Mouse (Mus musculus) embryonic facial prominence, embryonic 14.5 days (tissue): ENCODE data around the gene Prkn. TPM values are rescaled to one million over a fixed set of nuclear protein-coding genes. Genes with fewer than 3 reads are reported as not detected.

Source experiments
- ATAC-seq: fragments of 200-750 bp; cut with Nextera tagmentation; 2 replicates; pipeline ENCODE4 v1.8.0; 2017; ENCODE audit warnings: low read depth, moderate number of reproducible peaks, moderate TSS enrichment
- DNase-seq: peaks from one replicate; pipeline ENCODE4 v3.0.0-alpha.2; 2015; ENCODE audit warnings: low spot score
- H3K27ac ChIP-seq: fragments of 300-500 bp; sonication (generic); replicated peaks from 2 replicates; pipeline ENCODE4 v1.5.1; 2014; ENCODE audit warnings: low read depth, mild to moderate bottlenecking, low read length, moderate library complexity
- H3K27me3 ChIP-seq: fragments of 300-500 bp; sonication (generic); replicated peaks from 2 replicates; pipeline ENCODE4 v1.6.1; 2014; ENCODE audit warnings: low read length; ENCODE audit not compliant: control insufficient read depth, insufficient read depth
- H3K36me3 ChIP-seq: fragments of 300-500 bp; sonication (generic); 2 replicates; pipeline ENCODE4 v1.6.1; 2014; ENCODE audit warnings: low read length, mixed read lengths; ENCODE audit not compliant: control insufficient read depth, insufficient read depth
- H3K4me1 ChIP-seq: fragments of 300-500 bp; sonication (generic); 2 replicates; pipeline ENCODE4 v1.6.1; 2014; ENCODE audit warnings: antibody characterized with exemption, low read length; ENCODE audit not compliant: control insufficient read depth, insufficient read depth
- H3K4me2 ChIP-seq: fragments of 300-500 bp; sonication (generic); 2 replicates; pipeline ENCODE4 v1.6.1; 2014; ENCODE audit warnings: low read depth, mild to moderate bottlenecking, low read length, moderate library complexity, mixed read lengths
- H3K4me3 ChIP-seq: fragments of 300-500 bp; sonication (generic); 2 replicates; pipeline ENCODE4 v1.5.1; 2014; ENCODE audit warnings: low read depth, mild to moderate bottlenecking, low read length
- H3K9ac ChIP-seq: fragments of 300-500 bp; sonication (generic); 2 replicates; pipeline ENCODE4 v1.6.1; 2014; ENCODE audit warnings: low read depth, mild to moderate bottlenecking, low read length, moderate library complexity, mixed read lengths
- H3K9me3 ChIP-seq: fragments of 300-500 bp; sonication (generic); 2 replicates; pipeline ENCODE4 v1.6.1; 2016; ENCODE audit warnings: low read length; ENCODE audit not compliant: control insufficient read depth
- WGBS: fragments of 180-500 bp; shearing (Covaris S2); extraction: QIAGEN DNeasy Blood & Tissue Kit; methylation state at CpG from one replicate; pipeline ENCODE4 v1.1.7; 2014; 5-methylcytosine and 5-hydroxymethylcytosine counted together
- polyA plus RNA-seq: library from polyadenylated mRNA; unstranded; fragments of >200 nt; fragmentation: Nextera tagmentation; extraction: Ambion mirVana; gene quantifications from 2 replicates; pipeline ENCODE4 v1.2.1, GENCODE M21; 2014

Gene Prkn
- polyA plus RNA-seq, 1 experiment from 2014 or later: 2.9 TPM

GRCm38 (mm10) chr17:12029362-12029761, 1189.2 kb downstream of the Prkn start:
- WGBS: 71% methylated on average over 5 of the region's 5 CpGs
- no peak overlapping the region for H3K9ac ChIP-seq

GRCm38 (mm10) chr17:12029921-12030461, 1189.8 kb downstream of the Prkn start:
- Histone ChIP-seq H3K9ac (no peak overlapping the region), H3K4me2 (peak overlapping the region; percentile 10; the same call in 1 of the 2 replicates), H3K27me3 (0 out of 2 replicates have a peak, but pooled peaks cover 4% of the 10 kb centered on the region), H3K4me1 (peaks cover 15% of the 10 kb centered on the region), H3K9me3 (no peaks in the 10 kb centered on the region), H3K4me3 (no peak overlapping the region), H3K36me3 (no peaks in the 10 kb centered on the region), H3K27ac (no peak overlapping the region)
- 12% methylated on average over 14 of the region's 14 CpGs for WGBS
- ATAC-seq (peak; percentile 22; the same call in 1 of the 2 replicates), DNase-seq (peak; percentile 31)

More at GRCm38 (mm10) chr17:12029362-12029761, 1189.2 kb downstream of the Prkn start:
- DNase-seq (no peak), ATAC-seq (no peak)
- Histone ChIP-seq H3K4me3 (no peak overlapping the region), H3K9me3 (no peaks in the 10 kb centered on the region), H3K36me3 (no peaks in the 10 kb centered on the region), H3K4me2 (no peak overlapping the region), H3K4me1 (peaks cover 15% of the 10 kb centered on the region), H3K27ac (no peak overlapping the region), H3K27me3 (0 out of 2 replicates have a peak, but pooled peaks cover 4% of the 10 kb centered on the region)

GRCm38 (mm10) chr17:12030556-12031160, 1190.5 kb downstream of the Prkn start:
- H3K9ac ChIP-seq: no peak overlapping the region
- H3K4me1 ChIP-seq: peaks cover 15% of the 10 kb centered on the region
- WGBS: 16% methylated on average over 10 of the region's 11 CpGs
- no peaks in the 10 kb centered on the region for H3K36me3 ChIP-seq
- H3K9me3 ChIP-seq: no peaks in the 10 kb centered on the region
- DNase-seq (no peak), ATAC-seq (no peak)
- no peak overlapping the region for H3K4me3 ChIP-seq
- peak overlapping the region; percentile 34 for H3K4me2 ChIP-seq
- 0 out of 2 replicates have a peak, but pooled peaks cover 4% of the 10 kb centered on the region for H3K27me3 ChIP-seq
- no peak overlapping the region for H3K27ac ChIP-seq

- H3K27me3 ChIP-seq: 0 out of 2 replicates have a peak, but pooled peaks cover 4% of the 10 kb centered on the region
- H3K4me3 ChIP-seq: no peak overlapping the region
- WGBS: 0% methylated on average over 10 of the region's 10 CpGs
- peaks cover 15% of the 10 kb centered on the region for H3K4me1 ChIP-seq
- no peaks in the 10 kb centered on the region for H3K9me3 ChIP-seq
- no peaks in the 10 kb centered on the region for H3K36me3 ChIP-seq
- H3K27ac ChIP-seq: no peak overlapping the region
- ATAC-seq: peak; percentile 31; the same call in 1 of the 2 replicates
- peak; percentile 47 for DNase-seq
- H3K9ac ChIP-seq: no peak overlapping the region
- peak overlapping the region; percentile 34 for H3K4me2 ChIP-seq
Observed at GRCm38 (mm10) chr17:12031203-12031942, 1191.2 kb downstream of the Prkn start.

GRCm38 (mm10) chr17:12032014-12032791, 1192.0 kb downstream of the Prkn start:
- WGBS: 71% methylated on average over 10 of the region's 10 CpGs
- H3K36me3 ChIP-seq: no peaks in the 10 kb centered on the region

GRCm38 (mm10) chr17:12035386-12035785, 1195.2 kb downstream of the Prkn start:
- 48% methylated on average over 5 of the region's 5 CpGs for WGBS
- H3K4me2 ChIP-seq: no peak overlapping the region
- H3K4me3 ChIP-seq: no peak overlapping the region
- no peaks in the 10 kb centered on the region for H3K9me3 ChIP-seq
- peaks cover 8% of the 10 kb centered on the region for H3K4me1 ChIP-seq
- DNase-seq (no peak), ATAC-seq (no peak)
- no peaks in the 10 kb centered on the region for H3K36me3 ChIP-seq
- no peak overlapping the region for H3K9ac ChIP-seq
- H3K27me3 ChIP-seq: no peaks in the 10 kb centered on the region
- no peak overlapping the region for H3K27ac ChIP-seq

More at GRCm38 (mm10) chr17:12032014-12032791, 1192.0 kb downstream of the Prkn start:
- 0 out of 2 replicates have a peak, but pooled peaks cover 4% of the 10 kb centered on the region for H3K27me3 ChIP-seq
- peaks cover 15% of the 10 kb centered on the region for H3K4me1 ChIP-seq
- no peak overlapping the region for H3K9ac ChIP-seq
- H3K9me3 ChIP-seq: no peaks in the 10 kb centered on the region
- DNase-seq: no peak
- H3K4me2 ChIP-seq: no peak overlapping the region
- H3K4me3 ChIP-seq: no peak overlapping the region
- ATAC-seq: no peak
- no peak overlapping the region for H3K27ac ChIP-seq

GRCm38 (mm10) chr17:12036205-12036604, 1196.0 kb downstream of the Prkn start:
- Histone ChIP-seq H3K36me3 (no peaks in the 10 kb centered on the region), H3K27ac (no peak overlapping the region), H3K9ac (no peak overlapping the region), H3K4me2 (no peak overlapping the region), H3K4me1 (peaks cover 3% of the 10 kb centered on the region; the same call in 1 of the 2 replicates), H3K9me3 (no peaks in the 10 kb centered on the region), H3K27me3 (no peaks in the 10 kb centered on the region), H3K4me3 (no peak overlapping the region)
- WGBS: 43% methylated on average over 6 of the region's 6 CpGs
- peak; percentile 73 for DNase-seq
- no peak for ATAC-seq

GRCm38 (mm10) chr17:12037065-12037464, 1196.9 kb downstream of the Prkn start:
- Histone ChIP-seq H3K36me3 (no peaks in the 10 kb centered on the region), H3K4me3 (no peak overlapping the region), H3K27me3 (no peaks in the 10 kb centered on the region), H3K9me3 (no peaks in the 10 kb centered on the region), H3K4me2 (no peak overlapping the region), H3K27ac (no peak overlapping the region), H3K9ac (no peak overlapping the region), H3K4me1 (no peaks in the 10 kb centered on the region)
- ATAC-seq (no peak), DNase-seq (no peak)
- 73% methylated on average over 5 of the region's 5 CpGs for WGBS
